Mouse (Mus musculus): ENCODE measurements at regions not wholly inside any gene's neighbourhood (a gene's known extent, or its start where the extent isn't known, plus 50 kb on each side); places are given as distances from the start of the nearest gene placed in this dataset.
A peak's percentile ranks its signal among the peaks of the same experiment; 100 is the strongest.

- DNase-seq (ENCODE audit: low spot score): no peak
These were observed 120.3 kb downstream of the Etnk1 start for GRCm38 (mm10) chr6:143287322-143287721.

GRCm38 (mm10) chr6:143288491-143289130, 121.6 kb downstream of the Etnk1 start:
- no peak for DNase-seq (ENCODE audit: low spot score)

- no peak for DNase-seq (ENCODE audit: low spot score)
These were observed 126.6 kb downstream of the Etnk1 start for GRCm38 (mm10) chr6:143293648-143294047.

- DNase-seq (ENCODE audit: low spot score): no peak
These were observed 131.4 kb downstream of the Etnk1 start for GRCm38 (mm10) chr6:143298391-143298790.

GRCm38 (mm10) chr6:143301414-143301813, 134.4 kb downstream of the Etnk1 start:
- DNase-seq (ENCODE audit: low spot score): no peak

GRCm38 (mm10) chr6:143307327-143307726, 140.3 kb downstream of the Etnk1 start:
- DNase-seq (ENCODE audit: low spot score): peak; percentile 83

- DNase-seq (ENCODE audit: low spot score): peak; percentile 54
These were observed 148.8 kb downstream of the Etnk1 start for GRCm38 (mm10) chr6:143315859-143316258.

GRCm38 (mm10) chr6:143320426-143320825, 153.4 kb downstream of the Etnk1 start:
- no peak for DNase-seq (ENCODE audit: low spot score)

GRCm38 (mm10) chr6:143324636-143325035, 157.6 kb downstream of the Etnk1 start:
- DNase-seq (ENCODE audit: low spot score): no peak

- no peak for DNase-seq (ENCODE audit: low spot score)
These were observed 160.1 kb downstream of the Etnk1 start for GRCm38 (mm10) chr6:143326956-143327722.

GRCm38 (mm10) chr6:143327788-143328187, 160.8 kb downstream of the Etnk1 start:
- DNase-seq (ENCODE audit: low spot score): no peak

GRCm38 (mm10) chr6:143328202-143328601, 161.2 kb downstream of the Etnk1 start:
- DNase-seq (ENCODE audit: low spot score): no peak

- no peak for DNase-seq (ENCODE audit: low spot score)
These were observed 162.1 kb downstream of the Etnk1 start for GRCm38 (mm10) chr6:143329096-143329495.

- no peak for DNase-seq (ENCODE audit: low spot score)
These were observed 166.5 kb downstream of the Etnk1 start for GRCm38 (mm10) chr6:143333493-143333892.

- DNase-seq (ENCODE audit: low spot score): no peak
These were observed 169.6 kb downstream of the Etnk1 start for GRCm38 (mm10) chr6:143336574-143336973.

GRCm38 (mm10) chr6:143349000-143349399, 182.0 kb downstream of the Etnk1 start:
- no peak for DNase-seq (ENCODE audit: low spot score)

GRCm38 (mm10) chr6:143359320-143360032, 192.5 kb downstream of the Etnk1 start:
- no peak for DNase-seq (ENCODE audit: low spot score)

GRCm38 (mm10) chr6:143361149-143361725, 194.2 kb downstream of the Etnk1 start:
- DNase-seq (ENCODE audit: low spot score): no peak

- no peak for DNase-seq (ENCODE audit: low spot score)
These were observed 194.9 kb downstream of the Etnk1 start for GRCm38 (mm10) chr6:143361963-143362362.

GRCm38 (mm10) chr6:143365840-143366239, 198.8 kb downstream of the Etnk1 start:
- DNase-seq (ENCODE audit: low spot score): no peak

GRCm38 (mm10) chr6:143367804-143368203, 200.8 kb downstream of the Etnk1 start:
- DNase-seq (ENCODE audit: low spot score): no peak

GRCm38 (mm10) chr6:143368646-143369045, 201.6 kb downstream of the Etnk1 start:
- DNase-seq (ENCODE audit: low spot score): no peak

GRCm38 (mm10) chr6:143372487-143372886, 205.5 kb downstream of the Etnk1 start:
- no peak for DNase-seq (ENCODE audit: low spot score)

Measured in urinary bladder, postnatal 14 days (tissue).